Mouse (Mus musculus): ENCODE results near the gene Zfp704. TPM values are rescaled to one million over a fixed set of nuclear protein-coding genes. Genes with fewer than 3 reads are reported as not detected.

Gene Zfp704
- polyA plus RNA-seq, 1 experiment from 2014 or later: 8.9 TPM

GRCm38 (mm10) chr3:9520051-9520727, 89.7 kb downstream of the Zfp704 start:
- Histone ChIP-seq H3K4me2 (ENCODE audit: low read length) (peak overlapping the region; percentile 30; the same call in 1 of the 2 replicates), H3K27me3 (replicated peaks; ENCODE audit: control insufficient read depth, insufficient read depth, low read length) (peaks cover 19% of the 10 kb centered on the region), H3K4me1 (ENCODE audit: control insufficient read depth, insufficient read depth, low read length) (peaks cover 28% of the 10 kb centered on the region), H3K9ac (ENCODE audit: low read length) (no peak overlapping the region), H3K9me3 (replicated peaks; ENCODE audit: control insufficient read depth, low read length) (no peaks in the 10 kb centered on the region), H3K27ac (ENCODE audit: low read depth, low read length) (peak overlapping the region; percentile 52; the same call in 1 of the 2 replicates), H3K4me3 (ENCODE audit: low read depth, low read length) (no peak overlapping the region), H3K36me3 (ENCODE audit: control insufficient read depth, insufficient read depth, low read length) (no peaks in the 10 kb centered on the region)
- peak; percentile 94 for DNase-seq (ENCODE audit: low spot score)
- 9% methylated on average over 17 of the region's 17 CpGs for WGBS
- peak; percentile 97 for ATAC-seq

GRCm38 (mm10) chr3:9519491-9519890, 90.4 kb downstream of the Zfp704 start:
- H3K4me1 ChIP-seq (ENCODE audit: control insufficient read depth, insufficient read depth, low read length): peaks cover 22% of the 10 kb centered on the region
- WGBS: 45% methylated on average over 4 of the region's 4 CpGs

GRCm38 (mm10) chr3:9518936-9519335, 90.9 kb downstream of the Zfp704 start:
- no peak for DNase-seq (ENCODE audit: low spot score)
- H3K27me3 ChIP-seq (replicated peaks; ENCODE audit: control insufficient read depth, insufficient read depth, low read length): peaks cover 22% of the 10 kb centered on the region
- no peak overlapping the region for H3K27ac ChIP-seq (ENCODE audit: low read depth, low read length)
- WGBS: 96% methylated on average over 7 of the region's 7 CpGs
- H3K4me3 ChIP-seq (ENCODE audit: low read depth, low read length): no peak overlapping the region
- H3K4me1 ChIP-seq (ENCODE audit: control insufficient read depth, insufficient read depth, low read length): peaks cover 22% of the 10 kb centered on the region
- H3K9me3 ChIP-seq (replicated peaks; ENCODE audit: control insufficient read depth, low read length): no peaks in the 10 kb centered on the region
- no peak for ATAC-seq
- H3K36me3 ChIP-seq (ENCODE audit: control insufficient read depth, insufficient read depth, low read length): no peaks in the 10 kb centered on the region
- no peak overlapping the region for H3K4me2 ChIP-seq (ENCODE audit: low read length)
- no peak overlapping the region for H3K9ac ChIP-seq (ENCODE audit: low read length)

More at GRCm38 (mm10) chr3:9519491-9519890, 90.4 kb downstream of the Zfp704 start:
- ATAC-seq (no peak), DNase-seq (ENCODE audit: low spot score) (no peak)
- Histone ChIP-seq H3K9me3 (replicated peaks; ENCODE audit: control insufficient read depth, low read length) (no peaks in the 10 kb centered on the region), H3K9ac (ENCODE audit: low read length) (no peak overlapping the region), H3K4me3 (ENCODE audit: low read depth, low read length) (no peak overlapping the region), H3K27me3 (replicated peaks; ENCODE audit: control insufficient read depth, insufficient read depth, low read length) (peaks cover 22% of the 10 kb centered on the region), H3K36me3 (ENCODE audit: control insufficient read depth, insufficient read depth, low read length) (no peaks in the 10 kb centered on the region), H3K27ac (ENCODE audit: low read depth, low read length) (no peak overlapping the region), H3K4me2 (ENCODE audit: low read length) (no peak overlapping the region)

GRCm38 (mm10) chr3:9516119-9516855, 93.6 kb downstream of the Zfp704 start:
- H3K4me3 ChIP-seq (ENCODE audit: low read depth, low read length): no peak overlapping the region
- H3K36me3 ChIP-seq (ENCODE audit: control insufficient read depth, insufficient read depth, low read length): no peaks in the 10 kb centered on the region
- no peaks in the 10 kb centered on the region for H3K9me3 ChIP-seq (replicated peaks; ENCODE audit: control insufficient read depth, low read length)
- ATAC-seq (no peak), DNase-seq (ENCODE audit: low spot score) (no peak)
- H3K27me3 ChIP-seq (replicated peaks; ENCODE audit: control insufficient read depth, insufficient read depth, low read length): peaks cover 32% of the 10 kb centered on the region
- H3K4me1 ChIP-seq (ENCODE audit: control insufficient read depth, insufficient read depth, low read length): peaks cover 10% of the 10 kb centered on the region
- WGBS: 78% methylated on average over 7 of the region's 8 CpGs
- H3K9ac ChIP-seq (ENCODE audit: low read length): no peak overlapping the region
- no peak overlapping the region for H3K4me2 ChIP-seq (ENCODE audit: low read length)
- no peak overlapping the region for H3K27ac ChIP-seq (ENCODE audit: low read depth, low read length)

GRCm38 (mm10) chr3:9515527-9515926, 94.4 kb downstream of the Zfp704 start:
- ATAC-seq (no peak), DNase-seq (ENCODE audit: low spot score) (no peak)
- no peaks in the 10 kb centered on the region for H3K9me3 ChIP-seq (replicated peaks; ENCODE audit: control insufficient read depth, low read length)
- no peak overlapping the region for H3K4me2 ChIP-seq (ENCODE audit: low read length)
- H3K4me3 ChIP-seq (ENCODE audit: low read depth, low read length): no peak overlapping the region
- WGBS: 87% methylated on average over 8 of the region's 8 CpGs
- peaks cover 10% of the 10 kb centered on the region for H3K4me1 ChIP-seq (ENCODE audit: control insufficient read depth, insufficient read depth, low read length)
- no peak overlapping the region for H3K9ac ChIP-seq (ENCODE audit: low read length)
- H3K27me3 ChIP-seq (replicated peaks; ENCODE audit: control insufficient read depth, insufficient read depth, low read length): peaks cover 32% of the 10 kb centered on the region
- H3K36me3 ChIP-seq (ENCODE audit: control insufficient read depth, insufficient read depth, low read length): no peaks in the 10 kb centered on the region
- H3K27ac ChIP-seq (ENCODE audit: low read depth, low read length): no peak overlapping the region

GRCm38 (mm10) chr3:9513703-9514110, 96.2 kb downstream of the Zfp704 start:
- H3K27me3 ChIP-seq (replicated peaks; ENCODE audit: control insufficient read depth, insufficient read depth, low read length): peaks cover 32% of the 10 kb centered on the region
- H3K27ac ChIP-seq (ENCODE audit: low read depth, low read length): no peak overlapping the region
- 4% methylated on average over 7 of the region's 7 CpGs for WGBS
- no peaks in the 10 kb centered on the region for H3K9me3 ChIP-seq (replicated peaks; ENCODE audit: control insufficient read depth, low read length)
- ATAC-seq (peak; percentile 87), DNase-seq (ENCODE audit: low spot score) (peak; percentile 86)
- peaks cover 2% of the 10 kb centered on the region; the same call in 1 of the 2 replicates for H3K4me1 ChIP-seq (ENCODE audit: control insufficient read depth, insufficient read depth, low read length)
- no peak overlapping the region for H3K9ac ChIP-seq (ENCODE audit: low read length)
- H3K4me2 ChIP-seq (ENCODE audit: low read length): no peak overlapping the region
- no peaks in the 10 kb centered on the region for H3K36me3 ChIP-seq (ENCODE audit: control insufficient read depth, insufficient read depth, low read length)
- no peak overlapping the region for H3K4me3 ChIP-seq (ENCODE audit: low read depth, low read length)

GRCm38 (mm10) chr3:9512199-9512598, 97.7 kb downstream of the Zfp704 start:
- no peak for ATAC-seq
- Histone ChIP-seq H3K9me3 (replicated peaks; ENCODE audit: control insufficient read depth, low read length) (no peaks in the 10 kb centered on the region), H3K9ac (ENCODE audit: low read length) (no peak overlapping the region), H3K27me3 (replicated peaks; ENCODE audit: control insufficient read depth, insufficient read depth, low read length) (peaks cover 25% of the 10 kb centered on the region), H3K4me1 (ENCODE audit: control insufficient read depth, insufficient read depth, low read length) (peaks cover 2% of the 10 kb centered on the region; the same call in 1 of the 2 replicates), H3K27ac (ENCODE audit: low read depth, low read length) (no peak overlapping the region), H3K4me3 (ENCODE audit: low read depth, low read length) (no peak overlapping the region), H3K4me2 (ENCODE audit: low read length) (no peak overlapping the region), H3K36me3 (ENCODE audit: control insufficient read depth, insufficient read depth, low read length) (no peaks in the 10 kb centered on the region)
- WGBS: 94% methylated on average over 10 of the region's 10 CpGs
- no peak for DNase-seq (ENCODE audit: low spot score)

- ATAC-seq (no peak), DNase-seq (ENCODE audit: low spot score) (no peak)
- no peak overlapping the region for H3K4me2 ChIP-seq (ENCODE audit: low read length)
- peaks cover 6% of the 10 kb centered on the region for H3K4me1 ChIP-seq (ENCODE audit: control insufficient read depth, insufficient read depth, low read length)
- H3K4me3 ChIP-seq (ENCODE audit: low read depth, low read length): no peak overlapping the region
- H3K27me3 ChIP-seq (replicated peaks; ENCODE audit: control insufficient read depth, insufficient read depth, low read length): no peaks in the 10 kb centered on the region
- 69% methylated on average over 6 of the region's 6 CpGs for WGBS
- no peak overlapping the region for H3K27ac ChIP-seq (ENCODE audit: low read depth, low read length)
- no peaks in the 10 kb centered on the region for H3K36me3 ChIP-seq (ENCODE audit: control insufficient read depth, insufficient read depth, low read length)
- no peak overlapping the region for H3K9ac ChIP-seq (ENCODE audit: low read length)
- H3K9me3 ChIP-seq (replicated peaks; ENCODE audit: control insufficient read depth, low read length): no peaks in the 10 kb centered on the region
These were observed 104.1 kb downstream of the Zfp704 start for GRCm38 (mm10) chr3:9505692-9506211.

- H3K4me1 ChIP-seq (ENCODE audit: control insufficient read depth, insufficient read depth, low read length): peaks cover 13% of the 10 kb centered on the region
- no peaks in the 10 kb centered on the region for H3K9me3 ChIP-seq (replicated peaks; ENCODE audit: control insufficient read depth, low read length)
- H3K36me3 ChIP-seq (ENCODE audit: control insufficient read depth, insufficient read depth, low read length): no peaks in the 10 kb centered on the region
- DNase-seq (ENCODE audit: low spot score): no peak
- no peak for ATAC-seq
- 88% methylated on average over 4 of the region's 4 CpGs for WGBS
- H3K27ac ChIP-seq (ENCODE audit: low read depth, low read length): no peak overlapping the region
- H3K4me3 ChIP-seq (ENCODE audit: low read depth, low read length): no peak overlapping the region
- H3K4me2 ChIP-seq (ENCODE audit: low read length): no peak overlapping the region
- H3K27me3 ChIP-seq (replicated peaks; ENCODE audit: control insufficient read depth, insufficient read depth, low read length): no peaks in the 10 kb centered on the region
- H3K9ac ChIP-seq (ENCODE audit: low read length): no peak overlapping the region
These were observed 105.5 kb downstream of the Zfp704 start for GRCm38 (mm10) chr3:9504371-9504770.

Data from forebrain, embryonic 14.5 days (tissue).